8 mouse cellular contexts compared by ENCODE assay signal in genomic region chr14:37355968-37356704, GRCm38 (mm10).
DNase-seq lines count a peak whose midpoint lies in the region; ATAC-seq and TF ChIP-seq lines count a peak whose summit lies in the region.

No protein-coding gene starts in this region.

- no peak overlapping the region for H3K4me3 ChIP-seq in embryonic facial prominence, embryonic 10.5 days
- H3K4me3 ChIP-seq in hindbrain, embryonic 11.5 days (ENCODE audit: low read depth, low read length) = no peak overlapping the region
- H3K4me3 ChIP-seq in layer of hippocampus, adult 2 months = no peak overlapping the region
- H3K4me3 ChIP-seq in lung, postnatal 0 days (ENCODE audit: low read depth, low read length) = no peak overlapping the region

- peak; percentile 88 for TF ChIP-seq CTCF in layer of hippocampus, adult 2 months (conservative IDR thresholded peaks at IDR 0.05)
- peak; percentile 46 for TF ChIP-seq CTCF in lung, postnatal 0 days (IDR thresholded peaks at IDR 0.05)

- H3K36me3 ChIP-seq in embryonic facial prominence, embryonic 10.5 days (replicated peaks) = no peaks in the 10 kb centered on the region
- H3K36me3 ChIP-seq in hindbrain, embryonic 11.5 days (ENCODE audit: control insufficient read depth, insufficient read depth, low read length) = no peaks in the 10 kb centered on the region
- H3K36me3 ChIP-seq in lung, postnatal 0 days (ENCODE audit: insufficient read depth, low read length) = no peaks in the 10 kb centered on the region

- WGBS in embryonic facial prominence, embryonic 10.5 days = 27% methylated on average over 9 of the region's 9 CpGs
- 38% methylated on average over 9 of the region's 9 CpGs for WGBS in hindbrain, embryonic 11.5 days
- 40% methylated on average over 9 of the region's 9 CpGs for WGBS in lung, postnatal 0 days

- H3K9me3 ChIP-seq in embryonic facial prominence, embryonic 10.5 days = no peaks in the 10 kb centered on the region
- no peaks in the 10 kb centered on the region for H3K9me3 ChIP-seq in hindbrain, embryonic 11.5 days (ENCODE audit: control insufficient read depth, low read length)
- no peaks in the 10 kb centered on the region for H3K9me3 ChIP-seq in lung, postnatal 0 days (ENCODE audit: low read length)

- no peak overlapping the region for H3K4me2 ChIP-seq in hindbrain, embryonic 11.5 days (replicated peaks; ENCODE audit: low read depth, low read length)
- no peak overlapping the region for H3K4me2 ChIP-seq in lung, postnatal 0 days (replicated peaks; ENCODE audit: low read depth, low read length)

- DNase-seq in ES-CJ7 (ENCODE audit: low read depth, low spot score) = peak; percentile 86
- peak; percentile 75 to 81 for DNase-seq in adrenal gland, postnatal 36 days
- peak; percentile 82 for DNase-seq in embryonic facial prominence, embryonic 10.5 days (ENCODE audit: low spot score)
- peak; percentile 80 for DNase-seq in hindbrain, embryonic 11.5 days (ENCODE audit: low spot score)
- peak; percentile 78 to 79 for DNase-seq in layer of hippocampus, adult 2 months (ENCODE audit: low spot score in 2 of 2)
- no peak for DNase-seq in lung, postnatal 0 days (ENCODE audit: low spot score)
- DNase-seq in right cerebral cortex, adult 2 months (ENCODE audit: low spot score in 2 of 2) = peak; percentile 92 to 93
- DNase-seq in natural killer cell, adult 2 months (ENCODE audit: low spot score in 2 of 2) = no peak

- H3K9ac ChIP-seq in hindbrain, embryonic 11.5 days (ENCODE audit: low read depth, low read length) = no peak overlapping the region
- H3K9ac ChIP-seq in lung, postnatal 0 days (replicated peaks; ENCODE audit: low read depth) = no peak overlapping the region

- ATAC-seq in hindbrain, embryonic 11.5 days (ENCODE audit: low FRiP score) = peak; percentile 93
- ATAC-seq in lung, postnatal 0 days = no peak

- H3K4me1 ChIP-seq in embryonic facial prominence, embryonic 10.5 days = peaks cover 5% of the 10 kb centered on the region
- no peaks in the 10 kb centered on the region for H3K4me1 ChIP-seq in hindbrain, embryonic 11.5 days (replicated peaks; ENCODE audit: control insufficient read depth, insufficient read depth, low read length)
- H3K4me1 ChIP-seq in lung, postnatal 0 days (ENCODE audit: insufficient read depth, low read depth, low read length) = no peaks in the 10 kb centered on the region

- TF ChIP-seq EP300 in lung, postnatal 0 days (IDR thresholded peaks at IDR 0.05) = no peak

- H3K27me3 ChIP-seq in embryonic facial prominence, embryonic 10.5 days (replicated peaks; ENCODE audit: low read depth, poor library complexity, severe bottlenecking) = no peaks in the 10 kb centered on the region
- no peaks in the 10 kb centered on the region for H3K27me3 ChIP-seq in hindbrain, embryonic 11.5 days (ENCODE audit: control insufficient read depth, insufficient read depth, low read length)
- H3K27me3 ChIP-seq in lung, postnatal 0 days (replicated peaks; ENCODE audit: insufficient read depth, low read length) = no peaks in the 10 kb centered on the region

- no peak overlapping the region for H3K27ac ChIP-seq in embryonic facial prominence, embryonic 10.5 days (replicated peaks)
- H3K27ac ChIP-seq in hindbrain, embryonic 11.5 days (ENCODE audit: low read depth, low read length) = no peak overlapping the region
- no peak overlapping the region for H3K27ac ChIP-seq in layer of hippocampus, adult 2 months
- H3K27ac ChIP-seq in lung, postnatal 0 days (ENCODE audit: low read length) = no peak overlapping the region

Comparison
In these comparisons a context has a peak if more than half of its experiments do, and no peak if none do; other contexts are left out.
1. DNase-seq: peak in ES-CJ7 (single experiment), adrenal gland, postnatal 36 days (2 of 2), embryonic facial prominence, embryonic 10.5 days (single experiment), hindbrain, embryonic 11.5 days (single experiment), layer of hippocampus, adult 2 months (2 of 2) and right cerebral cortex, adult 2 months (2 of 2); none in lung, postnatal 0 days (single experiment) and natural killer cell, adult 2 months (0 of 2).